Mouse (Mus musculus): ENCODE measurements around the gene B4galnt4. TPM values are rescaled to one million over a fixed set of nuclear protein-coding genes. Genes with fewer than 3 reads are reported as not detected.

The B4galnt4 gene
- 186 and 189 TPM in 2 replicates for polyA plus RNA-seq (2012; rRNA removed)

DNA sequence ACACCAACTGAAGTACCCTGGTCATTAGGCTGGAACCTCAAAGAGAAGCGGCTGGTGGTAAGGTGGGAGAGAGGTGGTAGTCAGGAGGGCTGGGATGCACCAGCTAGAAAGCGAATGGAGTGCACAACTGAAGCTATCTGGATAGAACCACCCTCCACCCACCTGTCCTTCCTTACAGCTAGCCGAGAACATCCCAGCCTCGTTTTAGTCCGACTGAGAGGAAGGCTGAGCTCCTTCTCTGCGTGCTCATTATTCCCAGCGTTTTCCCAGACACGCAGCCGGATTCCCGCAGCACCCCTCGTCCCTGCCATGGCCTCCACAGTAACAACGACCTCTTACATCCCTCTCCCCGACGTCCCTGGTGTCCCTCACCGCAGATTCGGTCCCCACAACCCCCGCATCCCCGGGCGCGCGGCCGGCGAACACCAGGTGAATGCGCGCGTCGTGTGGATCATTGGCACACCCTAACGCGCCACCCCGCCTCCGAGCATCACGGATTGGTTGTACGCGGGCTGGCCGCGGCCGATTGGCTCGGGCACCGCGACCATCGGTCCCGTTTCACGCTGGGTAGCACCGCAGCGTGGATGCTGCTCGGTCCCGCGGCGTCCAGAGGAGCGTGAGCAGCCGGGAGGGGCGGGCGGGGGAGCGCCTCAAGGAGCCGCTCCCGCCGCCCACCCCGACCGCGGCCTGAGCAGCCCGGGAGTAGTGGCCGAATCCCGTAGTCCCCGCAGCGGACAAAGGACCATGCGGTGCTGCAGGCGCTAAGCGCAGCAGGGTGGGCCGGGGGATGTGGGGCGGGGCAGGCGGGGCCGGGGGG, at the start of gene B4galnt4:
Gene B4galnt4, plus strand, starts transcription at position 679 of the 817 bp plus-strand sequence.

DNA sequence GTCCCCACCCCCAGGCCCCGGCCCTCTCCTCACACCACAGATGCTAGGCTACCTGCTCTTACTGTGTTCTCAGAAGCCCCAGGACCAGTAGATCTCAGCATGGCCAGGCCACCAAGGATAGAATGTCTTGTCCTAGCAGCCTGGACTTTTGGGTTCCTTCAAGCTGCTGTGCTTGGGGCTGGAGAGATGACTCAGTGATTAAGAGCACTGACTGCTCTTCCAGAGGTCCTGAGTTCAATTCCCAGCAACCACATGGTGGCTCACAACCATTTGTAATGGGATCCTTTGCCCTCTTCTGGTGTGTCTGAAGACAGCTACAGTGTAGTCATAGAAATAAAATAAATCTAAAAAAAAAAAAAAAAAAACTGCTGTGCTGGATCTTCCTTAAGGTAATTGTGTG, 43.1 kb upstream of the B4galnt4 start, which contains the start of gene Ifitm6:
Gene Ifitm6, minus strand, starts transcription at position 101 of the 400 bp plus-strand sequence.

DNA sequence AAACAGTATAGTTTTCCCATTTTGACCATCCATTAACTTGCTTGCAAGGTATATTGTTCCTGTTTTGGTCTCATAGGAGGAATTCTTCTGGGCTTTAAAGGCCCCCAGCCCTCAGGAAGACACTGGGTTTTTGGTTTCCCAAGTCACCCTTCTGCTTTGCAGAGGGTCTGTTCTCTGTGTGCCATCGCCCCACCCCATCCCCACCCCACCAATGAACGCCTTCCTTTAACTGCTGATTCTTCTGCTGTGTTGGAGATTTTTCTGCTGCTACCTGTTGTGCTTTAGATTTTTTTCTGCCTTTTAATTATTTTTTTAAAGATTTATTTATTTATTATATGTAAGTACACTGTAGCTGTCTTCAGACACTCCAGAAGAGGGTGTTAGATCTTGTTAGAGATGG, 32.1 kb upstream of the B4galnt4 start, which contains the start of gene Gm17387:
Gene Gm17387, plus strand, starts transcription at position 301 of the 400 bp plus-strand sequence.

DNA sequence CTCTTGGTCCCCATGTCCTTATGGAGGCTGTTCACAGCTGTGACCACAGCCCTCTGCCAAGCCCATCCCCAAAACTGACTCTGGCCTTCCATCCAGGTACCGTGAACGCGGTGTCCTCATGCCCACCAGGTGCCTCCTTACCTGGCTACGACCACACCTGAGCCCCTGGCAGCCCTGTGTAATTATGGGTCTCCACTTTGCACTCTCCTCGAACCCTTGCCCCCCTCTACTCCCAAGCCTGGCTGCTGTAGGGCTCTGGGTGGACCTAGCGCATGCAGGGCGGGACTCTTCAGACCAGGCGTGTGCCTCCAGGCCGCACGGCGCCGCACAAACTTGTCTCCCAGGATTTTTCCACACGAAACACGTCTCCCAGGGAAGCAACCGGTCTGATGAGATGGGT, 16.9 kb downstream of the B4galnt4 start, which contains the start of gene Pkp3:
Gene Pkp3, plus strand, starts transcription at position 378 of the 400 bp plus-strand sequence.

DNA sequence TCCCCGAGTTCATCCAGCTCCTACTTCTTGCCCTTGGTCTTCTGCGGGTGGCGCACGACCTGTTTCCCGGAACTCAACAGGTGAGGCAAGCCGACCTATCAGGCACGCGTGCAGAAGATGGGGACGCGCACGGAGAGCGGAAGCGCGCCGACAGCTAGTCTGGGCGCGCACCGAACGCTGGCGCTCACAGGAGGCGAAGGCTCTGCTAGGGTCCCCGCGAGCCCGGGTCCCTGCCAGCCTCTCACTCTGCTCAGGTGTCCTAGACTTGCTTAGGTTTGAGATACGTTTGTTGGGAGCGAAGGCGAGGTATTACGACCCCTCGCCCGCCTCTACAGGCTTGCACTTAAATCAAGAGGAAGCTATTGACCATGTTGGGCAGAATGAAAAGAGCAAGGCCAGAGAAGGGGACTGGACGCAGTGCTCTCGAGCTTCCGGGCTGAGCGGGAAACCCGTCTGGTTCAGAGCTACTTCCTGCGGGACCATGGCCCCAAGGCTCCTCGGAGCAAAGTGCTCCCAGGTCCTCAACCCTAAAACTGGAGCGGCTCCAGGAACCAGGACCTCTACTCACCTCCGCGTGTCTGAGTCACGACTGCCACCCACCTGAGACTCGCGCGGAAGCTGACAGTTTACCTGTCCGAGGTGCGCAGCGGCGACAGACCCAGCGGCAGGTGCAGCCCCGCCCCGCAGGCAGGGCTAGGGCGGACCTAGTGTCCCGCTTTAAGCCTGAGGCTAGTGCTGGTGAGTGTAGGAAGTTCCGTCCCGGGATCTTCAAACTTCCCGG, 39.2 kb downstream of the B4galnt4 start, which contains the start of gene Sigirr:
Gene Sigirr, minus strand, starts transcription at position 662 of the 781 bp plus-strand sequence.

DNA sequence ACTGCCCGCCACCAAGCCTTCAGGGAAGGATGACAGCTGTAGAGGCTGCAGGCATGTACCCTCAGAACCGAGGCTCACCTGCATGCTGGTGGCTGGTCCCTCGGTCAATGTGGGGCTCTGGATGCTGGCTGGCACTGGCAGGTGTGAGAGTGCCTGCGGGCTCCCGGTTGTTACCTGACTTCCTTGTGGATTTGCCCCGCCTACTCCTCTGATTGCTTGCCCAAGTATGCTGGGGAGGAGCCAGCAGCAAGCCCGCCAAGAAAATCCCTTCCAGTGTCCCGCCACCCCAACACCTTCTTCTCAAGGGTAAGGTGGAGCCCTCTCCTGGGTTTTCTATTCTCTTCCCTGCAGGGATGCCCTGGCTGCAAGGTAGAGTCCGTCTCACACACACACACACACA, 56.7 kb downstream of the B4galnt4 start, which contains the start of gene Ano9:
Gene Ano9, minus strand, starts transcription at position 171 of the 400 bp plus-strand sequence.

Other genes starting within 250 kb of the B4galnt4 start
- 11.1 and 13.3 TPM in 2 replicates for gene Zfp941, start 238.9 kb upstream of the B4galnt4 start, polyA plus RNA-seq (2012; rRNA removed)
- 0.24 and 1.4 TPM in 2 replicates for gene Urah, start 226.1 kb upstream of the B4galnt4 start, polyA plus RNA-seq (2012; rRNA removed)
- 0.25 TPM in 1 of 2 replicates, not detected in the other for gene Scgb1c1, start 215.6 kb upstream of the B4galnt4 start, polyA plus RNA-seq (2012; rRNA removed)
- gene Odf3, start 213.3 kb upstream of the B4galnt4 start, polyA plus RNA-seq (2012; rRNA removed): 0.12 and 0.16 TPM in 2 replicates
- gene Gm45785, start 204.8 kb upstream of the B4galnt4 start, polyA plus RNA-seq (2012; rRNA removed): 0.24 and 0.28 TPM in 2 replicates
- gene Ric8a, start 204.1 kb upstream of the B4galnt4 start, polyA plus RNA-seq (2012; rRNA removed): 103 and 106 TPM in 2 replicates
- gene Bet1l, start 203.5 kb upstream of the B4galnt4 start, polyA plus RNA-seq (2012; rRNA removed): 33.4 and 36.0 TPM in 2 replicates
- gene Psmd13, start 179.1 kb upstream of the B4galnt4 start, polyA plus RNA-seq (2012; rRNA removed): 140 and 147 TPM in 2 replicates
- 57.5 and 62.3 TPM in 2 replicates for gene Sirt3, start 178.8 kb upstream of the B4galnt4 start, polyA plus RNA-seq (2012; rRNA removed)
- 3.9 TPM in 1 of 2 replicates, not detected in the other for gene Cox8b, start 160.7 kb upstream of the B4galnt4 start, polyA plus RNA-seq (2012; rRNA removed)
- 0.59 and 0.66 TPM in 2 replicates for gene Nlrp6, start 140.2 kb upstream of the B4galnt4 start, polyA plus RNA-seq (2012; rRNA removed)
- gene Pgghg, start 119.7 kb upstream of the B4galnt4 start, polyA plus RNA-seq (2012; rRNA removed): 9.8 and 11.2 TPM in 2 replicates
- gene Ifitm5, start 110.8 kb upstream of the B4galnt4 start, polyA plus RNA-seq (2012; rRNA removed): 0.48 and 7.3 TPM in 2 replicates
- 0.21 TPM in 1 of 2 replicates, not detected in the other for gene Gm45717, start 105.2 kb upstream of the B4galnt4 start, polyA plus RNA-seq (2012; rRNA removed)
- gene Ifitm2, start 105.1 kb upstream of the B4galnt4 start, polyA plus RNA-seq (2012; rRNA removed): 139 and 160 TPM in 2 replicates
- 33.6 and 57.6 TPM in 2 replicates for gene Ifitm1, start 93.9 kb upstream of the B4galnt4 start, polyA plus RNA-seq (2012; rRNA removed)
- 43.6 and 46.5 TPM in 2 replicates for gene Ifitm3, start 50.3 kb upstream of the B4galnt4 start, polyA plus RNA-seq (2012; rRNA removed)
- 0.56 and 0.82 TPM in 2 replicates for gene Ifitm6, start 43.2 kb upstream of the B4galnt4 start, polyA plus RNA-seq (2012; rRNA removed)
- gene Gm17387, start 32.0 kb upstream of the B4galnt4 start, polyA plus RNA-seq (2012; rRNA removed): not detected in 2 replicates
- 0.04 and 1.6 TPM in 2 replicates for gene Pkp3, start 17.1 kb downstream of the B4galnt4 start, polyA plus RNA-seq (2012; rRNA removed)
- 2.3 and 2.5 TPM in 2 replicates for gene Sigirr, start 39.5 kb downstream of the B4galnt4 start, polyA plus RNA-seq (2012; rRNA removed)
- 0.92 and 1.00 TPM in 2 replicates for gene Ano9, start 56.7 kb downstream of the B4galnt4 start, polyA plus RNA-seq (2012; rRNA removed)
- gene Ptdss2, start 61.3 kb downstream of the B4galnt4 start, polyA plus RNA-seq (2012; rRNA removed): 57.7 and 58.1 TPM in 2 replicates
- gene Rnh1, start 111.8 kb downstream of the B4galnt4 start, polyA plus RNA-seq (2012; rRNA removed): 31.5 and 34.6 TPM in 2 replicates
- 203 and 213 TPM in 2 replicates for gene Hras, start 132.9 kb downstream of the B4galnt4 start, polyA plus RNA-seq (2012; rRNA removed)
- gene Lrrc56, start 133.1 kb downstream of the B4galnt4 start, polyA plus RNA-seq (2012; rRNA removed): 14.1 and 14.9 TPM in 2 replicates
- 0.92 and 0.97 TPM in 2 replicates for gene Lmntd2, start 153.0 kb downstream of the B4galnt4 start, polyA plus RNA-seq (2012; rRNA removed)
- 20.3 and 23.3 TPM in 2 replicates for gene Rassf7, start 154.8 kb downstream of the B4galnt4 start, polyA plus RNA-seq (2012; rRNA removed)
- 24.7 and 26.9 TPM in 2 replicates for gene Phrf1, start 167.7 kb downstream of the B4galnt4 start, polyA plus RNA-seq (2012; rRNA removed)
- gene Irf7, start 205.4 kb downstream of the B4galnt4 start, polyA plus RNA-seq (2012; rRNA removed): 4.2 and 6.9 TPM in 2 replicates
- 0.04 and 0.08 TPM in 2 replicates for gene Cdhr5, start 215.7 kb downstream of the B4galnt4 start, polyA plus RNA-seq (2012; rRNA removed)
- gene Sct, start 218.0 kb downstream of the B4galnt4 start, polyA plus RNA-seq (2012; rRNA removed): 1.5 and 2.2 TPM in 2 replicates
- gene Drd4, start 230.9 kb downstream of the B4galnt4 start, polyA plus RNA-seq (2012; rRNA removed): 0.66 and 0.71 TPM in 2 replicates